Mouse (Mus musculus) stomach, embryonic 14.5 days (tissue): ENCODE data around the gene AI837181. TPM values are rescaled to one million over a fixed set of nuclear protein-coding genes. Genes with fewer than 3 reads are reported as not detected.

Source experiments
- ATAC-seq: fragments of 200-750 bp; cut with Nextera tagmentation; 2 replicates; pipeline ENCODE4 v1.8.0; 2017; ENCODE audit warnings: low read depth, moderate TSS enrichment; ENCODE audit not compliant: insufficient number of reproducible peaks, insufficient read depth, low FRiP score
- H3K27ac ChIP-seq: fragments of 300-500 bp; sonication (generic); 2 replicates; pipeline ENCODE4 v1.5.1; 2014; ENCODE audit warnings: mild to moderate bottlenecking, low read length, moderate library complexity, mixed read lengths
- H3K27me3 ChIP-seq: fragments of 300-500 bp; sonication (generic); 2 replicates; pipeline ENCODE4 v1.6.1; 2014; ENCODE audit warnings: low read length, control low read depth, mixed read lengths; ENCODE audit not compliant: control insufficient read depth, insufficient read depth
- H3K36me3 ChIP-seq: fragments of 300-500 bp; sonication (generic); 2 replicates; pipeline ENCODE4 v1.6.1; 2014; ENCODE audit warnings: mild to moderate bottlenecking, control low read depth, low read length, moderate library complexity, mixed read lengths; ENCODE audit not compliant: control insufficient read depth, insufficient read depth
- H3K4me1 ChIP-seq: fragments of 300-500 bp; sonication (generic); 2 replicates; pipeline ENCODE4 v1.6.1; 2014; ENCODE audit warnings: low read length, control low read depth, mixed read lengths; ENCODE audit not compliant: control insufficient read depth, insufficient read depth
- H3K4me2 ChIP-seq: fragments of 300-500 bp; sonication (generic); replicated peaks from 2 replicates; pipeline ENCODE4 v1.6.1; 2014; ENCODE audit warnings: low read depth, low read length, control low read depth
- H3K4me3 ChIP-seq: fragments of 300-500 bp; sonication (generic); 2 replicates; pipeline ENCODE4 v1.5.1; 2014; ENCODE audit warnings: low read depth, low read length, control low read depth
- H3K9ac ChIP-seq: fragments of 300-500 bp; sonication (generic); replicated peaks from 2 replicates; pipeline ENCODE4 v1.6.1; 2014; ENCODE audit warnings: low read depth, mild to moderate bottlenecking, control low read depth, low read length, moderate library complexity, mixed read lengths
- H3K9me3 ChIP-seq: fragments of 300-500 bp; sonication (generic); 2 replicates; pipeline ENCODE4 v1.6.1; 2016; ENCODE audit warnings: low read depth, low read length, control low read depth; ENCODE audit not compliant: control insufficient read depth
- WGBS: fragments of 180-500 bp; shearing (Covaris S2); extraction: QIAGEN DNeasy Blood & Tissue Kit; methylation state at CpG from one replicate; pipeline ENCODE4 v1.1.7; 2014; 5-methylcytosine and 5-hydroxymethylcytosine counted together
- polyA plus RNA-seq: library from polyadenylated mRNA; unstranded; fragments of >200 nt; fragmentation: Nextera tagmentation; extraction: Ambion mirVana; gene quantifications from 2 replicates; pipeline ENCODE4 v1.2.1, GENCODE M21; 2014

The AI837181 gene
- polyA plus RNA-seq, 1 experiment from 2014 or later, result 35.8 TPM

GRCm38 (mm10) chr19:5428083-5428482, 3.1 kb downstream of the AI837181 start:
- WGBS, result 79% methylated on average over 2 of the region's 2 CpGs
- H3K4me3 ChIP-seq, result no peak overlapping the region
- peak overlapping the region; percentile 33; the same call in 1 of the 2 replicates for H3K27ac ChIP-seq
- H3K36me3 ChIP-seq, result peaks cover 14% of the 10 kb centered on the region
- H3K4me1 ChIP-seq, result peaks cover 19% of the 10 kb centered on the region
- no peak overlapping the region for H3K4me2 ChIP-seq
- H3K9me3 ChIP-seq, result no peaks in the 10 kb centered on the region
- H3K9ac ChIP-seq, result no peak overlapping the region
- no peak for ATAC-seq
- H3K27me3 ChIP-seq, result no peaks in the 10 kb centered on the region

- Histone ChIP-seq H3K27ac (no peak overlapping the region), H3K4me3 (no peak overlapping the region), H3K9me3 (no peaks in the 10 kb centered on the region), H3K4me2 (no peak overlapping the region), H3K9ac (no peak overlapping the region), H3K27me3 (no peaks in the 10 kb centered on the region), H3K36me3 (peaks cover 14% of the 10 kb centered on the region), H3K4me1 (peaks cover 22% of the 10 kb centered on the region)
- no peak for ATAC-seq
- 76% methylated on average over 4 of the region's 4 CpGs for WGBS
Measured at GRCm38 (mm10) chr19:5429219-5429618, 4.3 kb downstream of the AI837181 start.

GRCm38 (mm10) chr19:5429806-5430205, 4.9 kb downstream of the AI837181 start:
- Histone ChIP-seq H3K4me3 (no peak overlapping the region), H3K4me1 (peaks cover 25% of the 10 kb centered on the region), H3K4me2 (no peak overlapping the region), H3K9me3 (no peaks in the 10 kb centered on the region), H3K27me3 (no peaks in the 10 kb centered on the region), H3K27ac (no peak overlapping the region), H3K9ac (no peak overlapping the region), H3K36me3 (peaks cover 14% of the 10 kb centered on the region)
- WGBS, result 75% methylated on average over 8 of the region's 8 CpGs
- ATAC-seq, result no peak

GRCm38 (mm10) chr19:5430408-5430807, 5.5 kb downstream of the AI837181 start:
- Histone ChIP-seq H3K4me3 (no peak overlapping the region), H3K9ac (no peak overlapping the region), H3K36me3 (peaks cover 14% of the 10 kb centered on the region), H3K4me2 (no peak overlapping the region), H3K27ac (no peak overlapping the region), H3K9me3 (no peaks in the 10 kb centered on the region), H3K27me3 (no peaks in the 10 kb centered on the region), H3K4me1 (peaks cover 25% of the 10 kb centered on the region)
- WGBS, result 81% methylated on average over 1 of the region's 1 CpGs
- no peak for ATAC-seq

GRCm38 (mm10) chr19:5431911-5432464, 7.0 kb downstream of the AI837181 start:
- H3K36me3 ChIP-seq, result peaks cover 3% of the 10 kb centered on the region
- H3K4me1 ChIP-seq, result peaks cover 13% of the 10 kb centered on the region
- no peak overlapping the region for H3K4me2 ChIP-seq
- WGBS, result 72% methylated on average over 4 of the region's 4 CpGs
- H3K27ac ChIP-seq, result no peak overlapping the region
- no peaks in the 10 kb centered on the region for H3K9me3 ChIP-seq
- H3K27me3 ChIP-seq, result no peaks in the 10 kb centered on the region
- H3K4me3 ChIP-seq, result no peak overlapping the region
- H3K9ac ChIP-seq, result no peak overlapping the region
- no peak for ATAC-seq

- Histone ChIP-seq H3K9ac (no peak overlapping the region), H3K36me3 (no peaks in the 10 kb centered on the region), H3K9me3 (no peaks in the 10 kb centered on the region), H3K4me2 (peak overlapping the region; percentile 70), H3K27me3 (no peaks in the 10 kb centered on the region), H3K4me3 (peak overlapping the region; percentile 25), H3K27ac (peak overlapping the region; percentile 56), H3K4me1 (peaks cover 13% of the 10 kb centered on the region)
- WGBS, result 5% methylated on average over 16 of the region's 16 CpGs
- ATAC-seq, result peak; percentile 72; the same call in 1 of the 2 replicates
Measured at GRCm38 (mm10) chr19:5432992-5433852, 8.3 kb downstream of the AI837181 start.

GRCm38 (mm10) chr19:5433951-5434350, 9.0 kb downstream of the AI837181 start:
- Histone ChIP-seq H3K4me3 (no peak overlapping the region), H3K9ac (no peak overlapping the region), H3K27me3 (no peaks in the 10 kb centered on the region), H3K9me3 (no peaks in the 10 kb centered on the region), H3K4me1 (peaks cover 13% of the 10 kb centered on the region), H3K36me3 (no peaks in the 10 kb centered on the region), H3K4me2 (peak overlapping the region; percentile 70), H3K27ac (peak overlapping the region; percentile 56; the same call in 1 of the 2 replicates)
- WGBS, result 57% methylated on average over 7 of the region's 7 CpGs
- no peak for ATAC-seq

GRCm38 (mm10) chr19:5444371-5444908, 19.5 kb downstream of the AI837181 start:
- H3K4me3 ChIP-seq, result no peak overlapping the region
- H3K36me3 ChIP-seq, result no peaks in the 10 kb centered on the region
- WGBS, result 58% methylated on average over 9 of the region's 9 CpGs
- peaks cover 14% of the 10 kb centered on the region for H3K27me3 ChIP-seq
- 0 out of 2 replicates have a peak, but pooled peaks cover 5% of the 10 kb centered on the region for H3K9me3 ChIP-seq
- no peak for ATAC-seq
- H3K4me2 ChIP-seq, result no peak overlapping the region
- H3K4me1 ChIP-seq, result peaks cover 16% of the 10 kb centered on the region
- no peak overlapping the region for H3K27ac ChIP-seq
- no peak overlapping the region for H3K9ac ChIP-seq
